Mouse (Mus musculus) C2C12 (cell line): ENCODE results near the gene Abhd2.
A peak's percentile ranks its signal among the peaks of the same experiment; 100 is the strongest.

Experiments
- CEBPB ChIP-seq: IDR thresholded peaks from one replicate; pipeline ENCODE4 v1.6.1; 2011; ENCODE audit warnings: low read depth, mild to moderate bottlenecking, control low read depth, moderate library complexity
- CTCF ChIP-seq: IDR thresholded peaks from one replicate; pipeline ENCODE4 v1.5.1; 2011; ENCODE audit not compliant: control insufficient read depth, insufficient read depth, insufficient read length
- FOSL1 ChIP-seq: IDR thresholded peaks from one replicate; pipeline ENCODE4 v1.8.0; 2011; ENCODE audit warnings: mild to moderate bottlenecking, low read length; ENCODE audit not compliant: poor library complexity, insufficient read depth, severe bottlenecking
- MAX ChIP-seq: IDR thresholded peaks from one replicate; pipeline ENCODE4 v1.6.1; 2011; ENCODE audit warnings: mild to moderate bottlenecking, control low read depth
- MYOD1 ChIP-seq: IDR thresholded peaks from one replicate; pipeline ENCODE4 v1.6.1; 2011; ENCODE audit warnings: low read depth; ENCODE audit not compliant: control insufficient read depth, insufficient read length
- MYOG ChIP-seq: IDR thresholded peaks from one replicate; pipeline ENCODE4 v1.6.1; 2011; ENCODE audit not compliant: control insufficient read depth, insufficient read length; ENCODE audit errors: extremely low read depth
- USF1 ChIP-seq: IDR thresholded peaks from one replicate; pipeline ENCODE4 v1.6.1; 2011; ENCODE audit warnings: low read depth, mild to moderate bottlenecking, control low read depth, moderate library complexity

DNA sequence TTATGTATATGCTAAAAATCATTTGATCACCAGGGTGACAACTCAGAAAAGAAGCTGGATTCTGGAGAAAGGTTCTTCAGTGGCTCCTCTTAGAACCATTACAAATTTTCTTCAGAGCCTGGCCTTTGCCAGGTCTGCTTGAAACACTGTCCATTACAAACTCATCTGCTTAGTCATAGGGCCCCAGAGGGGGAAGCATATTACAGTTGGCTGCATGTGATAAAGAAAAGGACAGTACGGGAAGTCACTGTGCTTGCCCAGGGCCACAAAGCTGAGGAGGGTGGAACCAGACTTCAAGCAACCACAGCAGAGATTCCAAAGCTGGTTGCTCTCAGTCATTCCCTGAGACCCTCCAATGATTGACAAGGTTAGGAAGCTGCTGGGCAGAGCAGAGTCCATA is 3.1 kb upstream of the Abhd2 start:
- TF ChIP-seq MYOD1: no peak
- TF ChIP-seq MAX: no peak
- TF ChIP-seq USF1: peak; percentile 20
- TF ChIP-seq CTCF: no peak
- no peak for TF ChIP-seq CEBPB
- no peak for TF ChIP-seq MYOG
- TF ChIP-seq FOSL1: no peak
